Mouse (Mus musculus): ENCODE results near the gene Ctsd. TPM values are rescaled to one million over a fixed set of nuclear protein-coding genes. Genes with fewer than 3 reads are reported as not detected.

The Ctsd gene
- polyA plus RNA-seq, 1 experiment from 2014 or later = 443 TPM

- no peak overlapping the region for H3K27ac ChIP-seq (replicated peaks)
- H3K4me1 ChIP-seq = peaks cover 13% of the 10 kb centered on the region; the same call in 1 of the 2 replicates
- no peaks in the 10 kb centered on the region for H3K27me3 ChIP-seq (replicated peaks)
- no peaks in the 10 kb centered on the region for H3K36me3 ChIP-seq
- no peak overlapping the region for H3K9ac ChIP-seq
- 76% methylated on average over 1 of the region's 1 CpGs for WGBS
- no peaks in the 10 kb centered on the region for H3K9me3 ChIP-seq
- H3K4me2 ChIP-seq = no peak overlapping the region
- H3K4me3 ChIP-seq = no peak overlapping the region
- ATAC-seq (ENCODE audit: extremely low read depth, insufficient number of reproducible peaks, low FRiP score, low TSS enrichment) = no peak
These were observed 11.4 kb upstream of the Ctsd start for GRCm38 (mm10) chr7:142399250-142399649.

- 34% methylated on average over 2 of the region's 2 CpGs for WGBS
- no peak overlapping the region for H3K4me3 ChIP-seq
- H3K9me3 ChIP-seq = no peaks in the 10 kb centered on the region
- H3K27ac ChIP-seq (replicated peaks) = peak overlapping the region; percentile 41; the same call in 1 of the 2 replicates
- H3K27me3 ChIP-seq (replicated peaks) = no peaks in the 10 kb centered on the region
- ATAC-seq (ENCODE audit: extremely low read depth, insufficient number of reproducible peaks, low FRiP score, low TSS enrichment) = no peak
- H3K9ac ChIP-seq = no peak overlapping the region
- no peak overlapping the region for H3K4me2 ChIP-seq
- H3K4me1 ChIP-seq = peaks cover 20% of the 10 kb centered on the region; the same call in 1 of the 2 replicates
- no peaks in the 10 kb centered on the region for H3K36me3 ChIP-seq
These were observed 10.2 kb upstream of the Ctsd start for GRCm38 (mm10) chr7:142398052-142398451.

GRCm38 (mm10) chr7:142396611-142397010 is 8.8 kb upstream of the Ctsd start:
- 79% methylated on average over 1 of the region's 1 CpGs for WGBS
- Histone ChIP-seq H3K36me3 (no peaks in the 10 kb centered on the region), H3K4me1 (peaks cover 26% of the 10 kb centered on the region; the same call in 1 of the 2 replicates), H3K27ac (replicated peaks) (no peak overlapping the region), H3K4me2 (no peak overlapping the region), H3K9me3 (no peaks in the 10 kb centered on the region), H3K9ac (no peak overlapping the region), H3K27me3 (replicated peaks) (no peaks in the 10 kb centered on the region), H3K4me3 (no peak overlapping the region)
- no peak for ATAC-seq (ENCODE audit: extremely low read depth, insufficient number of reproducible peaks, low FRiP score, low TSS enrichment)

- WGBS = 67% methylated on average over 4 of the region's 4 CpGs
- Histone ChIP-seq H3K9ac (no peak overlapping the region), H3K4me3 (no peak overlapping the region), H3K27ac (replicated peaks) (no peak overlapping the region), H3K4me1 (peaks cover 22% of the 10 kb centered on the region; the same call in 1 of the 2 replicates), H3K4me2 (no peak overlapping the region), H3K9me3 (no peaks in the 10 kb centered on the region), H3K36me3 (no peaks in the 10 kb centered on the region), H3K27me3 (replicated peaks) (no peaks in the 10 kb centered on the region)
- no peak for ATAC-seq (ENCODE audit: extremely low read depth, insufficient number of reproducible peaks, low FRiP score, low TSS enrichment)
These were observed 7.6 kb upstream of the Ctsd start for GRCm38 (mm10) chr7:142395472-142395871.

GRCm38 (mm10) chr7:142394261-142395190 is 6.7 kb upstream of the Ctsd start:
- Histone ChIP-seq H3K4me3 (no peak overlapping the region), H3K9ac (no peak overlapping the region), H3K4me1 (peaks cover 18% of the 10 kb centered on the region; the same call in 1 of the 2 replicates), H3K36me3 (no peaks in the 10 kb centered on the region), H3K27ac (replicated peaks) (no peak overlapping the region), H3K27me3 (replicated peaks) (no peaks in the 10 kb centered on the region), H3K9me3 (no peaks in the 10 kb centered on the region), H3K4me2 (no peak overlapping the region)
- WGBS = 67% methylated on average over 6 of the region's 6 CpGs
- no peak for ATAC-seq (ENCODE audit: extremely low read depth, insufficient number of reproducible peaks, low FRiP score, low TSS enrichment)

GRCm38 (mm10) chr7:142393191-142393590 is 5.4 kb upstream of the Ctsd start:
- H3K27ac ChIP-seq (replicated peaks) = peak overlapping the region; percentile 57
- WGBS = 25% methylated on average over 4 of the region's 4 CpGs
- ATAC-seq (ENCODE audit: extremely low read depth, insufficient number of reproducible peaks, low FRiP score, low TSS enrichment) = peak; percentile 86

GRCm38 (mm10) chr7:142391609-142392008 is 3.8 kb upstream of the Ctsd start:
- H3K9me3 ChIP-seq = no peaks in the 10 kb centered on the region
- 67% methylated on average over 4 of the region's 4 CpGs for WGBS
- H3K4me1 ChIP-seq = peaks cover 18% of the 10 kb centered on the region
- H3K27me3 ChIP-seq (replicated peaks) = no peaks in the 10 kb centered on the region
- no peak overlapping the region for H3K27ac ChIP-seq (replicated peaks)
- no peak overlapping the region for H3K4me2 ChIP-seq
- no peak overlapping the region for H3K9ac ChIP-seq
- ATAC-seq (ENCODE audit: extremely low read depth, insufficient number of reproducible peaks, low FRiP score, low TSS enrichment) = no peak
- H3K36me3 ChIP-seq = no peaks in the 10 kb centered on the region
- H3K4me3 ChIP-seq = no peak overlapping the region

More at GRCm38 (mm10) chr7:142393191-142393590, 5.4 kb upstream of the Ctsd start:
- no peak overlapping the region for H3K9ac ChIP-seq
- H3K4me3 ChIP-seq = no peak overlapping the region
- H3K9me3 ChIP-seq = no peaks in the 10 kb centered on the region
- no peaks in the 10 kb centered on the region for H3K27me3 ChIP-seq (replicated peaks)
- H3K4me1 ChIP-seq = peaks cover 18% of the 10 kb centered on the region; the same call in 1 of the 2 replicates
- no peaks in the 10 kb centered on the region for H3K36me3 ChIP-seq
- peak overlapping the region; percentile 6; the same call in 1 of the 2 replicates for H3K4me2 ChIP-seq

- no peak overlapping the region for H3K9ac ChIP-seq
- H3K27ac ChIP-seq (replicated peaks) = no peak overlapping the region
- ATAC-seq (ENCODE audit: extremely low read depth, insufficient number of reproducible peaks, low FRiP score, low TSS enrichment) = no peak
- no peaks in the 10 kb centered on the region for H3K36me3 ChIP-seq
- no peak overlapping the region for H3K4me3 ChIP-seq
- no peak overlapping the region for H3K4me2 ChIP-seq
- 66% methylated on average over 3 of the region's 3 CpGs for WGBS
- H3K4me1 ChIP-seq = peaks cover 23% of the 10 kb centered on the region
- no peaks in the 10 kb centered on the region for H3K27me3 ChIP-seq (replicated peaks)
- H3K9me3 ChIP-seq = no peaks in the 10 kb centered on the region
These were observed 3.3 kb upstream of the Ctsd start for GRCm38 (mm10) chr7:142391108-142391507.

- no peaks in the 10 kb centered on the region for H3K9me3 ChIP-seq
- WGBS = 78% methylated on average over 3 of the region's 3 CpGs
- no peak overlapping the region for H3K27ac ChIP-seq (replicated peaks)
- H3K27me3 ChIP-seq (replicated peaks) = no peaks in the 10 kb centered on the region
- H3K9ac ChIP-seq = no peak overlapping the region
- no peak overlapping the region for H3K4me3 ChIP-seq
- peaks cover 33% of the 10 kb centered on the region for H3K4me1 ChIP-seq
- H3K36me3 ChIP-seq = peaks cover 5% of the 10 kb centered on the region
- no peak for ATAC-seq (ENCODE audit: extremely low read depth, insufficient number of reproducible peaks, low FRiP score, low TSS enrichment)
- H3K4me2 ChIP-seq = no peak overlapping the region
These were observed 2.3 kb upstream of the Ctsd start for GRCm38 (mm10) chr7:142389961-142390650.

GRCm38 (mm10) chr7:142388740-142389139 is 902 bp upstream of the Ctsd start:
- Histone ChIP-seq H3K9me3 (no peaks in the 10 kb centered on the region), H3K27ac (replicated peaks) (peak overlapping the region; percentile 92), H3K9ac (no peak overlapping the region), H3K36me3 (peaks cover 19% of the 10 kb centered on the region), H3K4me1 (peaks cover 37% of the 10 kb centered on the region), H3K4me2 (0 out of 2 replicates have a peak overlapping the region, but pooled peaks have one; percentile 97), H3K27me3 (replicated peaks) (no peaks in the 10 kb centered on the region), H3K4me3 (no peak overlapping the region)
- 95% methylated on average over 2 of the region's 2 CpGs for WGBS
- ATAC-seq (ENCODE audit: extremely low read depth, insufficient number of reproducible peaks, low FRiP score, low TSS enrichment) = no peak

GRCm38 (mm10) chr7:142388198-142388597 is 360 bp upstream of the Ctsd start:
- ATAC-seq (ENCODE audit: extremely low read depth, insufficient number of reproducible peaks, low FRiP score, low TSS enrichment) = no peak
- peak overlapping the region; percentile 97 for H3K4me2 ChIP-seq
- H3K4me1 ChIP-seq = peaks cover 32% of the 10 kb centered on the region
- H3K27me3 ChIP-seq (replicated peaks) = no peaks in the 10 kb centered on the region
- peak overlapping the region; percentile 94 for H3K4me3 ChIP-seq
- H3K27ac ChIP-seq (replicated peaks) = peak overlapping the region; percentile 92
- 93% methylated on average over 1 of the region's 1 CpGs for WGBS
- 0 out of 2 replicates have a peak overlapping the region, but pooled peaks have one; percentile 47 for H3K9ac ChIP-seq
- no peaks in the 10 kb centered on the region for H3K9me3 ChIP-seq
- H3K36me3 ChIP-seq = peaks cover 24% of the 10 kb centered on the region

All from heart, embryonic 13.5 days (tissue).